Mouse (Mus musculus): ENCODE measurements at regions not wholly inside any gene's neighbourhood (a gene's known extent, or its start where the extent isn't known, plus 50 kb on each side); places are given as distances from the start of the nearest gene placed in this dataset.

DNA sequence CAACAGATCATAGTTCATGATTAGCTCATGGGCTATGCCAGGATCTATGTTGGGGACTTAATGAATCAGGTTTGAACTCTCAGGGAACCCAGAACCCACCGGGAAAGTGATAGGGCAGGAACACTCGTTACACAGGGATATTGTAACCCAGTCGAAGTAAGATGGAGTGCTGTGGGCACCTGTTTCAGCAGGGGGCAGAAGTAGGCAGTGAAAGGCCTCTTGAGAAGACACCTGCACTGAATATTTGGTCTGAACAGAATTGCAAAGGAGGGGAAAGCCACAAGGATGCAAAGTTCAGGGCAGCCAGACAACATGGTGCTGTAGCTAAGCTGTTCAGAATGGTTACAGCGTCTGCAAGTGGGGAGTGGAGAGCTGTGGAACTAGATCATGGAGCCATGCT is 129.9 kb upstream of the Tut7 start:
- TF ChIP-seq CTCF (IDR thresholded peaks at IDR 0.05; ENCODE audit: low read depth) (peak; percentile 56), EP300 (IDR thresholded peaks at IDR 0.05; ENCODE audit: low read depth) (no peak)
